Mouse (Mus musculus) c-Kit-positive CD71-positive TER-119-negative erythroid progenitor cells, embryonic 14.5 days (primary cell): ENCODE measurements around the gene Olfr655.
A peak's percentile ranks its signal among the peaks of the same experiment; 100 is the strongest.

Experiments used
- DNase-seq: peaks from one replicate; pipeline ENCODE4 v3.0.0-alpha.2; 2013; ENCODE audit warnings: low read depth

The Olfr655 gene

DNA sequence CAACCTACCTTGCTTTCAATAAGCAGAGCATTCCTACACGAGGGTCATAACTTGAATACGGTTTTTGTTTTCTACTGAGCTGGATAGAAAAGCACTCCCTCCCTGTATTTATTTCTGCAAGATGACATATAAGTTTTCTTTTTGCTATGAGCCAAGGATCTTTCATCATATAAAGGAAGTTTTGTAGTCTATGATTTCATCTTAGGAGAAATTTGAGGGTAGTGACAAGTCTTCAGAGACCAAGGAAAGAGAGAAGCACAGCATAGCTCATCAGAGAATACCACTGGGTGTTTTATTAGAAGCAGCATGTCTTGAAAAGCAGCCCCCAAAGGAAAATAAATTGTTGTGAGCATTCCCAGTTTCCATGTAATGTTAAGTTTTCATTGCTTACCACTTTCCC lies at the start of gene Olfr655:
TSS of gene Olfr655 (minus strand) at position 101 of the 400 bp plus-strand sequence.
- no peak for DNase-seq

DNA sequence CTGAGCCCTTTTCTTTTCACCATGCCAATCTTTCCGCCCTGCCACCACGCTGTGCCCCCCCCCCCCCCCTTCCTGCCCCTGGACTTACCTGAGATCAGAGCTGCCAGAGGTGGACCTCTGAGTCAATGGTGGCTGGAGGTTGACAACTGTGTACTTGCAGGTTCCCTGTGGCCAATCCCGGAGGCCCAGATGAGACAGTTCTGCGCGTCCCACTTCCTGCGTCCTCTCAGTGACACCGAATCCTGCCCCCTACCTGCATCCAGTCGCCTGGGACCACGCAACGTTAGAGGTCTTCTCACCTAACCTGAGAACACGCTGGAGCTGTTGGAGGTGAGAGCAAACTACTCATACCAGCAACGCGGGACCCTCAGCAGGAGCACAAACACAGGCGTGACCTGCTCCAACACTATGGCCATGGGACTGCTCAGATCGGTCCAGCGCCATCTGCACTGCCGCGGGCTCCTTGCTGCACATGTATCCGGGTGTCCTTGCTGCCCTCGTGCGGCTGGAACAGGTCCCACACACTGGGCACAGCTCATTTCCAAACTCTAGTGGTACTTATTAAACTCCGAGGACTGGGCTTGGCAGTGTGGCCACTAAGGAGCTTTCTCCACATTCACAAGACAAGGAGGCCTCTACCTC lies 45.4 kb upstream of the Olfr655 start, which contains the start of gene Olfr658:
TSS of gene Olfr658 (minus strand) at position 465 of the 642 bp plus-strand sequence.
- no peak for DNase-seq

DNA sequence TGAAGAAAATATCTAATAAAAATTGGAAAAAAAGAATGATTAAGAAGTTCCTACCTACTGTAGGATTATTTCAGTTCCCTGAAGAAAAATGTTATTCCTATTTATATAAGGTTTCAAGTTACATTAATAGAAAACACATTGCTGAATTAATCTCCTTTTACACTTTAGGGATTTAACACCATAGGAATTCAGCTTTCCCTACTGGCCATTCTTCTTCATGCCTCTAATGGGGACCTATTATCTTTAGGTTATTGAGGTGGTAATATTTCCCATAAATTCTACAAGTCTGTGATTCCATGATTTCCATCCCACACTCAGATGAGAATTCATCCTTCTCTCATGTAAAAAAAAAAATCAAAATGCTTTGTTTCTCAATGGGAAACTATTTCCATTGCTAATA lies 22.9 kb upstream of the Olfr655 start, which contains the start of gene Olfr657:
TSS of gene Olfr657 (plus strand) at position 301 of the 400 bp plus-strand sequence.
- DNase-seq = no peak

DNA sequence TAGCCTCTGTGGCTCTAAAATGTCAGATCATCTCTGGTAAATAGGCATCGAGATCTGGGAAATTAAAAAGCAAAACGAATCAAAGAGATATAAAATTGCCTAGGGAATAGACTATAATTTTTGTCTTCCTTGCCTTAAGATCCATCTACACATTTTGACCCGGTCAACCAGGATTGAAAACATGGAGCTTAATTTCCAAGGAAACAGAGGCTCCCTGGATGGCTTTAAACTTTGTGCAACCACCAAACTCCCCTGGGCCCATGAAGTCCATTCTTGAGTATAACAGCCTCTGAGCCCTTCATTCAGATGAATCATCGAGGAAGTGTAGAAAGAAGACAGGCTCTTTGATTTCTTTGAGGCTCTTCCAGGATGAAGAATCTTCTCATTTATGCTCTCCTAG lies 12.1 kb upstream of the Olfr655 start, which contains the start of gene Olfr656:
TSS of gene Olfr656 (plus strand) at position 301 of the 400 bp plus-strand sequence.
- no peak for DNase-seq

DNA sequence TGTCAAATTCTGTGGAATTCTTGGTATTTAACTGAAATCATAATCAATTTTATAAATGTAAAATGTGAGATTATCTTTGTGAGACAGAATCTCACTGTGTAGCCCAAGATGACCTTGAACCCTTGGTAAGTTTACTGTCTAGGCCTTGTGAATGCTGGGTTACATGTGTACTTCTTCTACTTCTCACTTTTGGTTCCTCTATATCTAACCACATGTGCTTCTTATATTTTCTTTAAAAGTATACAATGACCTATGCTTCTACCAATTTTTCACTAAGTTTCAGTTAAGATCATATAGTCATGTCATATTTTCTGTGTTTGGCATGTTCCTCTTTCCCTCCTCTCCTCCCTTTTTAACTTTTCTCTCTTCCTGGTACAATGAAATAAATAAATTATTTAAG lies 3.1 kb upstream of the Olfr655 start:
- no peak for DNase-seq

DNA sequence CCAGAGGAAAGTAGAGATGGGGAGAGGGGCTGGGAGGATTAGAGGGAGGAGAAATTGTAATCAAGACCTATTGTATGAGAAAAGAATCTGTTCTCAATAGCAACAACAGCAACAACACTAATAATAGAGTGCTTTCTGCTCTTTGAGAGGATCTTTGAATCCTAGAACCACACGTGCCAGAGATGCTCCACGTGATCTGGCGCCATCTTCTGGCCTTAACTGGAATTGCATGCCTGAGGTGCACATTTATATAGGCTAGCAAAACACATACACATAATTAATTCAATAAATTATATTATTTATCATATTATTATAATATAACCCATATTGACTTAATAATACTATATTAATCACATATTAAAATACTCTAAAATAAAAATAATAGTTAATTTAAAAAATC lies 1.6 kb upstream of the Olfr655 start:
- DNase-seq = peak; percentile 9

DNA sequence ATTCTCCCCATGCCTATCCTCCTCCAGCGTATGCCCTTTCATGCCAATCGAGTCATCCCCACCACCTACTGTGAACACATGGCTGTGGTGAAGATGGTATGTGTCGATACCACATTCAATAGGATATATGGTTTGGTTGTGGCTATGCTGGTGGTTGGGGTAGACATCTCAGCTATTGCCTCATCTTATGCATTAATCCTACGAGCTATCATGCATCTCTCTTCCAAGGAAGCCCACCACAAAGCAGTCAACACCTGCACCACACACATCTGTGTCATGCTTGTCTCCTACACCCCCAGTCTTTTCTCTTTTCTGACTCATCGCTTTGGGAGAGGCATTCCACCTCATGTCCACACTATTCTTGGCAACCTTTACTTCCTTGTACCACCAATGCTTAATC lies 13.3 kb downstream of the Olfr655 start:
- DNase-seq = no peak

DNA sequence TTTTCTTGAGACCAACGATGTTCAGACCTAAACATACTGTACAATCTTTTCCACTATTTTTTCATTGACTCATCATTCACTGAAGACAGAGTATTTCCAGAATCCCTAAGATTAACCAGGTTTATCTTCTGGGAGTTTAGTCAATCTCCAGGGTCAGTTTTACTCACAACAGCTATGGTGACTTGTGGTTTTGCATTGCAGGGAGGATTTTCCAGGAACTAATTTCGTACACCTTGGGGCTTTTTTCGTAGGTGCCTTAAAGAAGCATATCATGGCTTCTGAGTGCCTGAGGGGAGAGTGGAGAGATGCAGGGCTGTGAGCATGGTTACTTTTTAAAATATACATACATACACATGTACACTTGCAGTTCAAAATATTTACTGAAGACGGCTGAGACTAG lies 14.9 kb downstream of the Olfr655 start, which contains the start of gene Olfr654:
TSS of gene Olfr654 (plus strand) at position 301 of the 400 bp plus-strand sequence.
- no peak for DNase-seq

DNA sequence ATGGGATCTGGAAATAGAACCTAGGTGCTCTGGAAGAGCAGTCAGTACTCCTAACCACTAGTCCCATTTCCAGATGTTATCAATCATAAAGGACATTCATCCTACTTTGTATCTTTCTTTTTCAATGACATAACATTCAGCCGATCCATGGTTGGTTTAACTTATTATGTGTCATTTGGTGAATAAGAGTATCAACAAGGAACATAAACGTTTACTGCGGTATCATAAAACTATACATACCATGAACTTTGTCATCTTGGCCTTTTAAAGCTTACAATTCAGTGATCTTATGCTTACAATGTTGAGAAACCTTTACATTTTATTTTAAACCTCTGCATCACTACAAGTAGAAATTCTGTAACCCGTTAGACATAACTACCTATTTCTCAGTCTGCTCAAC lies 20.1 kb downstream of the Olfr655 start:
- DNase-seq = no peak

DNA sequence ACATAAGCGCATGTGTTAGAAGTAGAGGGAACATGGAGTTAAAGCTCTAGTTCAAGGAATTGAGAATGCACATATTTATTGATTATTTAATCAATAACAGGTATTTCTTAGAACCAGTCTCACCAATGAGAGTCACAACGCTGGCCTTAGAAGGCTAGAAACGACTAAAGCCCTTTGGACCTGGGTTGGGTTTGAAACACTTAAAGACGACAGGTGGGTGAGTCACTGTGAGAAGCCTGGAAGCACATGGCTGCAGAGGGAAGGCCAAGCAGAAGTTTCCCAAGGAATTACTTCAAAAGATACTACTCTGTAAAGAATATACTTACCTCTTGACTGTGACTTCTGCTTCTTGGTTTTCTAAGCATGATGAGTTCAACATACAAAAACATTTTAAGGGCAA lies 20.7 kb downstream of the Olfr655 start:
- no peak for DNase-seq

DNA sequence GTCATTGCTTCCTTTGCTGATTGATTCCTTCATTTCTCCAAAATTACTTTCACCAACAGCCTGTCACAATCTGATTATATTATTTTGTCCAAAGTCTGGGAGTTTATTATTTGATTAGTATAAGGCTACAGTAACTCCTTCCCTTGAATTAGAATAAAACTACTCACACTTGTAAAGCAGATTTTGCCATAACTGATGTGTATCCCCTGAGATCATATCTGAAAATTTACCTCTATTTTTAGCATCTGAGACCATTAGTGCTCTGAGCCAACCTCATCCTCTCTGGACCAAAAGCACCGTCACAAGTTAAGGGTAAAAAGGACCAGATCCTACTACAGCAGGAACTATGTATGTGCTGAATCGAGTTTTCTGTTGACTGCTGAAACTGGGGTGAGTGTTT lies 24.6 kb downstream of the Olfr655 start, which contains the start of gene Olfr653:
TSS of gene Olfr653 (plus strand) at position 301 of the 400 bp plus-strand sequence.
- no peak for DNase-seq

DNA sequence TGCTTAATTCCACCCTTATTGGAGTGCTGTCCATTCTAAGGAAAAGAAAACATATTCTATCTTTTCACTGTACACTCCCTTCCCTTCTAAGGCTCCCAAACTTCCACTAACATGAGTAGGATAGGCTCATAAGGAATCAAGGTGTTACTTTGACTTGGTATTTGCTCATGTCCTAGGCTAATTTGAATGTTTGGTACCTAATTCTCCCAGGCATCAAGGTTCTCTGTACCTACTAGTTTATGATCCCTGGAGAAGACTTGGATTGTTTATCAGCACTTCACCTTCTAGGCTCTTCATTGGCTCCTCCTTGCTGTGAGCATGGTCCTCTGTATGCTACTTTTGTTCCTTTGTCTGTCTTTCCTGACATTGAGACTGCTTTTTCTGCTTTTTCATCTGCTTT lies 41.0 kb downstream of the Olfr655 start, which contains the start of gene Olfr652:
TSS of gene Olfr652 (plus strand) at position 301 of the 400 bp plus-strand sequence.
- DNase-seq = no peak

DNA sequence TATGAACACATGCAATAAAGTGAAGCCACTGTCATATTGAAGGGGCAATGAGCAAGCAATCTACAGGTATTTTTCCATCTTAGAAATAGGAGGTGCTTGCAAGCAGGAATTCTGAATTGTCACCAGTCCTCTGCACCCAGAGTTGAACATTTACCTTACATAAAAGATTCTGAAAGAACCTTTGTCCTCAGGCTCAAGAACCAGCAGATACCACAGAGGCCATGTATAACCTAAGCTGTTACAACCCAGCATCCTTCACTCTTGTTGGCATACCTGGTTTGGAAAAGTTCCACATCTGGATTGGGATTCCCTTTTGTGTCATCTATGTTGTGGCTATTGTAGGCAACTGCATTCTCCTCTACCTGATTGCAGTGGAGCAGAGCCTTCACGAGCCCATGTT lies 48.9 kb downstream of the Olfr655 start:
- DNase-seq = no peak

DNA sequence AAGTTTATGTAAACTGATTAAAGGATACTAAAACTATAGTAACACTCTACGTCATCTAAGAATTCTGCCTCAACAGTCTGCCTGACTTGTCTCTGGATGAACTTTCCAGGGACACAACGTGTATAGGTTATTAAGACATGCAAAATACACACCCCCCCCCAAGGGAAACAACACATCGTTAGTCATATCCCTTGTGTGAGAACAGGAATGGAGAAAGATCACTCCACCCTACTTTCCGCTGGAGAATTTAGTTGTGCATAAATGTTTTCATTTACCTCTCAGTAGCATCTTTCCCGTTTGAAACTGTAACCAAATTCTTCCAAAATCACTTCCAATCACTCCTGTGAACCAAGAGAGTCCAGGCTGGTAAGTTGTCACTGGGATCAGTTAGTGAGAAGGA lies 51.7 kb downstream of the Olfr655 start, which contains the start of gene Olfr651:
TSS of gene Olfr651 (plus strand) at position 301 of the 400 bp plus-strand sequence.
- no peak for DNase-seq
